Mouse (Mus musculus): ENCODE measurements around the gene 4933405L10Rik.

Gene 4933405L10Rik

DNA sequence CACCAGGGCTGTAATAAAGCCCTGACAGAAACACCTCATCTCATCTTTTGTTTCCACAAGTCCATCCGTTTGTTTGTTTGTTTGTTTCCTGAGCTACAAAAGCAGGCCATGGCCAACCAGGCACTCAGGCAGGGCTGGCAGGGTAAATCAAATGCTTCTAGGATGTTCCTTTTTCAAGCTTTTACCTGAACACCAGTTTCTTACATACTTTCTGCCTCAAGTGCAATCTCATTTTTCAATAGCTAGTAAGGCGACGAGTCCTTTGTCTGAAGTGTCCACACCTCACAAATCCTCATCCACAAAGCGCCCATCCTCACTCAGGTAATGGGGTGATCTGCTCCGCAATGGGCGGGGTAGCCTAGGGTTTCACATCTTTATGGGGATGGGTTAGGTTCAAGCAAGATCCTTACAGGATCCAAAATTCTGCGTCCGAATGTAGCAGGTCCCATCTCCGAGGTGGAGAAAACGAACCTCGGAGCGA lies 50.4 kb downstream of the 4933405L10Rik start:
- no peak for DNase-seq

DNA sequence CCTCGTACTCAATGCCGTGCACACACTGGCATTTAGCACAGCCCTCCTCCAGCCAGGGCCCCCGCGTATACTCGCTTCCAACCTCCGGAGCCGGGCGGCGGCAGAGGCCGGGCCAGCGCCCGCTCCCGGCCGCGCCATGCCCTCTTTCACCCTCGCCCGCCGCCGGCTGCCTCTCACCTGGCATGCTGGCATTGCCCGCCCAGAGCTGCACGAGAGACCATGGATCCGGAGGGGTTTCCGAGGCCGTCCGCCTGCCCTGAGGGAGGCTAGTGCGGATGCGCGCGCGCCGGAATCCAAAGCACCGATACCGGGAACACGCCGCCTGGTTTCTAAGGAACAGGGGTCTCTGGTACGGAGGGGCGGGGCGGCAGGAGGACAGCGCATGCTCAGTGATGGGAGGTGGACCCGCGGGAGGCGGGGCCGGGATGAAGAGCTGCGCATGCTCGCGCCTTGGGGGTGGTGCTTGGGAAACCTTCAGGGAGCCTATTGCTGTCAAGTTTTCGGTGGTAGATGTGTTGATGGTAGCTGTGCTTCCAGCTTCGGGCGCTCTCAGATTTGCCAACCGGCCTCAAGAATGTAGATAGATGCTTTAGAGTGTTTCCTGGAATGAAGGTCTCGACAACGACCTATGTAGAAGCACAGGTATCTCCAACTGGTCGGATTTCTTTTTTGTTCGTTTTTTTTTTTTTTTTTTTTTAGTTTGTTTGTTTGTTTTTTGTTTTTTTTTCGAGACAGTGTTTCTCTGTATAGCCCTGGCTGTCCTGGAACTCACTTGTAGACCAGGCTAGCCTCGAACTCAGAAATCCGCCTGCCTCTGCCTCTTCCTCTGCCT lies 51.0 kb downstream of the 4933405L10Rik start, which contains the start of gene Gfod2:
TSS of gene Gfod2 (minus strand) at position 388 of the 832 bp plus-strand sequence.
- DNase-seq, result peak; percentile 99

Measured in thymus, postnatal 14 days (tissue).